20 mouse cellular contexts compared by ENCODE assay signal in genomic region chr3:136704515-136705247, GRCm38 (mm10). TPM values are rescaled to one million over a fixed set of nuclear protein-coding genes. Genes with fewer than 3 reads are reported as not detected.
DNase-seq lines count a peak whose midpoint lies in the region; ATAC-seq and TF ChIP-seq lines count a peak whose summit lies in the region.
"Had no signal": no experiment of that assay in that cellular context is flagged by ENCODE, and none has a peak within 500 bp of the region (broad histone marks: within the 10 kb centered on the region; RNA-seq: fewer than 3 reads in every experiment).

No protein-coding gene starts in this region.

- H3K9ac ChIP-seq in embryonic facial prominence, embryonic 14.5 days (ENCODE audit: low read depth, low read length), result no peak overlapping the region
- H3K9ac ChIP-seq: hindbrain, embryonic 15.5 days; lung, embryonic 15.5 days; midbrain, embryonic 15.5 days; neural tube, embryonic 13.5 days had no signal

- peaks cover 25% of the 10 kb centered on the region for H3K4me1 ChIP-seq in embryonic facial prominence, embryonic 14.5 days (ENCODE audit: control insufficient read depth, insufficient read depth, low read length)

- peak overlapping the region; percentile 46 for H3K4me3 ChIP-seq in gastrocnemius, adult 2 months
- H3K4me3 ChIP-seq in layer of hippocampus, adult 2 months, result no peak overlapping the region
- H3K4me3 ChIP-seq in embryonic facial prominence, embryonic 14.5 days (ENCODE audit: low read depth, low read length), result no peak overlapping the region
- H3K4me3 ChIP-seq: hindbrain, embryonic 15.5 days; lung, embryonic 15.5 days; midbrain, embryonic 15.5 days; neural tube, embryonic 13.5 days had no signal

- H3K27ac ChIP-seq in gastrocnemius, adult 2 months, result peak overlapping the region; percentile 76
- peak overlapping the region; percentile 58 for H3K27ac ChIP-seq in layer of hippocampus, adult 2 months
- H3K27ac ChIP-seq in embryonic facial prominence, embryonic 14.5 days (replicated peaks; ENCODE audit: low read depth, low read length), result no peak overlapping the region
- H3K27ac ChIP-seq: hindbrain, embryonic 15.5 days; kidney, postnatal 0 days; lung, embryonic 15.5 days; midbrain, embryonic 15.5 days; neural tube, embryonic 13.5 days had no signal

- intact Hi-C loops in gastrocnemius, adult 2 months (cut with DNase I), result loop anchor here (5.0 kb wide), 1 partner anchor 32 kb away; the partner anchor contains the start of gene Ppp3ca
- intact Hi-C loops in gastrocnemius, postnatal 36 days (cut with DNase I), result no loop called here

- ATAC-seq in embryonic facial prominence, embryonic 14.5 days (ENCODE audit: low read depth), result no peak
- ATAC-seq: forebrain, embryonic 16.5 days; midbrain, embryonic 15.5 days had no signal

- no peaks in the 10 kb centered on the region for H3K9me3 ChIP-seq in embryonic facial prominence, embryonic 14.5 days (ENCODE audit: control insufficient read depth, low read length)
- H3K9me3 ChIP-seq: G1E; hindbrain, embryonic 15.5 days; lung, embryonic 15.5 days; midbrain, embryonic 15.5 days; neural tube, embryonic 13.5 days had no signal

- no peak for TF ChIP-seq CTCF in gastrocnemius, adult 2 months (IDR thresholded peaks at IDR 0.05)
- TF ChIP-seq CTCF in layer of hippocampus, adult 2 months (conservative IDR thresholded peaks at IDR 0.05), result no peak

- no peak overlapping the region; the same call in 1 of the 2 replicates for H3K4me2 ChIP-seq in embryonic facial prominence, embryonic 14.5 days (ENCODE audit: low read depth, low read length)
- H3K4me2 ChIP-seq: hindbrain, embryonic 15.5 days; lung, embryonic 15.5 days; midbrain, embryonic 15.5 days; neural tube, embryonic 13.5 days had no signal

- H3K36me3 ChIP-seq in embryonic facial prominence, embryonic 14.5 days (ENCODE audit: control insufficient read depth, insufficient read depth, low read length), result no peaks in the 10 kb centered on the region
- H3K36me3 ChIP-seq: hindbrain, embryonic 15.5 days; lung, embryonic 15.5 days; midbrain, embryonic 15.5 days; neural tube, embryonic 13.5 days had no signal

- WGBS in embryonic facial prominence, embryonic 14.5 days, result 55% methylated on average over 12 of the region's 12 CpGs

- no peak for DNase-seq in gastrocnemius, adult 2 months
- no peak for DNase-seq in gastrocnemius, postnatal 36 days
- DNase-seq in layer of hippocampus, adult 2 months (ENCODE audit: low spot score in 2 of 2), result no peak
- DNase-seq in layer of hippocampus, postnatal 10 days (ENCODE audit: low spot score in 2 of 2), result no peak
- DNase-seq in embryonic facial prominence, embryonic 14.5 days (ENCODE audit: low spot score), result peak; percentile 51
- peak; percentile 37 for DNase-seq in mesoderm, embryonic 11.5 days (ENCODE audit: low read depth, low spot score)
- DNase-seq in spleen, postnatal 4 days (ENCODE audit: low spot score in 2 of 2), result no peak
- no peak for DNase-seq in natural killer cell, adult 2 months (ENCODE audit: low spot score in 2 of 2)
- DNase-seq: B cell, adult 2 months; cerebellum, adult 9-10 months; liver; retina, postnatal 1 day; thymus, postnatal 25 days had no signal

- H3K27me3 ChIP-seq in embryonic facial prominence, embryonic 14.5 days (replicated peaks; ENCODE audit: control insufficient read depth, insufficient read depth, low read length), result no peaks in the 10 kb centered on the region
- H3K27me3 ChIP-seq: hindbrain, embryonic 15.5 days; lung, embryonic 15.5 days; midbrain, embryonic 15.5 days; neural tube, embryonic 13.5 days had no signal

RNA-seq across cellular contexts. Expression of gene Ppp3ca, which starts 34.8 kb away (rescaled TPM):
- 100 to 1,000 TPM; 152 to 154 TPM for total RNA-seq in gastrocnemius, adult 2 months (2021)
- 100 to 1,000 TPM; 130 to 151 TPM for total RNA-seq in gastrocnemius, postnatal 36 days (2021)
- 1,000 to 10,000 TPM; 1,343 to 1,371 TPM for total RNA-seq in layer of hippocampus, adult 2 months (2021)
- total RNA-seq in layer of hippocampus, postnatal 10 days (2021), result 100 to 1,000 TPM; 787 to 796 TPM
- 71.7 and 78.6 TPM in 2 replicates for polyA plus RNA-seq in embryonic facial prominence, embryonic 14.5 days (2014; fragmentation: Nextera tagmentation; extraction: Ambion mirVana)

Comparison
In these comparisons a context has a peak if more than half of its experiments do, and no peak if none do; other contexts are left out.
1. DNase-seq: peak in embryonic facial prominence, embryonic 14.5 days (single experiment) and mesoderm, embryonic 11.5 days (single experiment); none in gastrocnemius, adult 2 months (single experiment), gastrocnemius, postnatal 36 days (0 of 2), layer of hippocampus, adult 2 months (0 of 2), layer of hippocampus, postnatal 10 days (0 of 2), spleen, postnatal 4 days (0 of 2) and natural killer cell, adult 2 months (0 of 2).
2. RNA of gene Ppp3ca, which starts 34.8 kb away (total RNA-seq): 1,343 to 1,371 TPM in layer of hippocampus, adult 2 months and 787 to 796 TPM in layer of hippocampus, postnatal 10 days; 152 to 154 TPM in gastrocnemius, adult 2 months and 130 to 151 TPM in gastrocnemius, postnatal 36 days; every median in the first group is over 4 times any median in the second.